Mouse (Mus musculus) urinary bladder, postnatal 0 days (tissue): Measurements from ENCODE around the gene Ctf2. TPM values are rescaled to one million over a fixed set of nuclear protein-coding genes. Genes with fewer than 3 reads are reported as not detected.

ENCODE experiments used
- microRNA counts: library from miRNA; unstranded; fragments of <30 nt; microRNA quantifications from one replicate; lab custom pipeline; 2016
- microRNA-seq: library from miRNA; unstranded; fragments of <30 nt; microRNA quantifications from one replicate; pipeline ENCODE4, GENCODE M21; 2016
- polyA plus RNA-seq: library from polyadenylated mRNA; unstranded; fragments of >200 nt; fragmentation: Nextera tagmentation; extraction: Ambion mirVana; gene quantifications from 2 replicates; pipeline ENCODE4 v1.2.1, GENCODE M21; 2015

Gene Ctf2
- 0.12 TPM in 1 of 2 replicates, not detected in the other for polyA plus RNA-seq

DNA sequence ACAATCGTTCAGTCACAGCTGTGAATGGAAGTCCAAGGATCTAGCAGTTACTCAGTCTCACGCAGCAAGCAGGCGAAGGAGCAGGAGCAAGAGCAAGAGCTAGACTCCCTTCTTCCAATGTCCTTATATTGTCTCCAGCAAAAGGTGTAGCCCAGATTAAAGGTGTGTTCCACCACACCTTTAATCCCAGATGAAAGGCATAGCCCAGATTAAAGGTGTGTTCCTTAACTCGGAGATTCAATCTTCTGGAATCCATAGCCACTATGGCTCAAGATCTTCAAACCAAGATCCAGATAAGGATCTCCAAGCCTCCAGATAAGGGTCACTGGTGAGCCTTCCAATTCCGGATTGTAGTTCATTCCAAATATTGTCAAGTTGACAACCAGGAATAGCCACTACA is at the start of gene Ctf2:
Gene Ctf2 (minus strand): TSS at position 101 of the 400 bp plus-strand sequence.

DNA sequence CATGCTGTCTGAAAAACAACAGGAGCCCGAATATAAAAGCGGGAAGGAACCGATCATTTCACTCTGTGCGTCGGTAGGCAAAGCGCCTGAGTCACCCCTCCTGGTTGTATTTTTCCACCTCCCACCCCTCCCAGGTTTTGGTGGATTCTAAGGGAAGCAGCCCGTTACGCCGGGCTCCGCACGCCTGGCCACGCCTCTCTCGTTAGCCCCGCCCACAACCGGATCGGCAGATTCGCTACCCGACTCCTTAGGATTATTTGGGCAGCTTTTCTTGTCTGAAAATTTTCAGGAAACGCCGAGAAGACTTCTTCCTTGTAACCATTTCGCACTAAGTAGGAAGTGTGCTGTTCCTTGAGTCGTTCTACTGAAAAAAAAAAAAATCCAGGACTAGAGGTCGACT is 44.5 kb upstream of the Ctf2 start, which contains the start of gene Setd1a:
Gene Setd1a (plus strand): TSS at position 245 of the 400 bp plus-strand sequence.

DNA sequence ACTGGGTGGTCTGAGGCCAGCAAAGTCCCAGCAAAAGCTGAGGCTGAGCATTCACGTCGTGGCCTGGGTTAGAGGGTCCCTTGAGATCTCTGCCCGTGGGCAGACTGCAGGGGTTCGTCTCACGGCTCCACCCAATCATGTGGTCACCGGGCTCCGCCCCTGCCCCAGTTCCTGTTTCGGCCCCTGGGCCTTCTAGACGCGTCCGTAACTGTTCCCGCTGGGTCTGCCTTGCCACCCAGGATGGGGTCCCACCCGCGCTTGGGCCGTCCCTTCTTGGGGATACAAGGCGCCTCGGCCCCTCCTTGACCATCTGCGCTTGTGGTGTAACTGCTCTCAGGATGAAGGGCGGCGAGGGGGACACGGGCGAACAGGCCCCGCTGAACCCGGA is 37.7 kb upstream of the Ctf2 start, which contains the start of gene Orai3:
Gene Orai3 (plus strand): TSS at position 165 of the 388 bp plus-strand sequence.

DNA sequence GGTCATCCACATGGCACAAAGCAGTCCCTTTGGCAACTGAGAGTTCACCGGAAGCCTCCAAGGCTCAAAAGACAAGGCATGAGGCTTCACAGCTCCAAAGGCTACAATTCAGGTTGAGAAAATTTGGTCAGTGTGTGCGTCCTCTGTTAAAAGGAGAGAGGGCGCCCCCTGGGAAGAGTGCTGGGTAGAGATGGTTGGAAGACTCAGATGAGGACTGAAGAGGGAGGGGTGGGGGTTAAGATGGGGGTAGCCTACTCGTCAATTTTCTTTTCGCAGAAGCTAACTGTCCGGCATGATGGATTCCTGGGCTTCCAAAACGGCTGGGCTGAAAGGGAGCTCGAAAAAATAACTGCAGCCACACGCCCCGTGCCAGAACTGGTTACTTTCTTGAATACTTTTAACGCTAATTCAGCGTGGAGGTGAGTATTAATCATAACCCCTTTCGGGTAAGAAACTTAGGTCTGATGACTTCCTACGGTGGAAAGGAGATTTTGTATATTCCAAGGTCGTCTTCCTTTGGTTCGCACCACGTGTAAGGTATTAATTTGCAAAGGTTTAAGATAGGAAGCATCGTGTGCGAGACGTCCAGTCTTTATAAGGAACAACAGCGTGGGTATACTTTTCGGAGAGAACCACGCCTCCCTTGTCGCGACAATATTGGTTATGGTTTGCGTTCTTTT is 12.5 kb upstream of the Ctf2 start, which contains the start of gene Fbxl19:
Gene Fbxl19 (plus strand): TSS at position 178 of the 680 bp plus-strand sequence.

DNA sequence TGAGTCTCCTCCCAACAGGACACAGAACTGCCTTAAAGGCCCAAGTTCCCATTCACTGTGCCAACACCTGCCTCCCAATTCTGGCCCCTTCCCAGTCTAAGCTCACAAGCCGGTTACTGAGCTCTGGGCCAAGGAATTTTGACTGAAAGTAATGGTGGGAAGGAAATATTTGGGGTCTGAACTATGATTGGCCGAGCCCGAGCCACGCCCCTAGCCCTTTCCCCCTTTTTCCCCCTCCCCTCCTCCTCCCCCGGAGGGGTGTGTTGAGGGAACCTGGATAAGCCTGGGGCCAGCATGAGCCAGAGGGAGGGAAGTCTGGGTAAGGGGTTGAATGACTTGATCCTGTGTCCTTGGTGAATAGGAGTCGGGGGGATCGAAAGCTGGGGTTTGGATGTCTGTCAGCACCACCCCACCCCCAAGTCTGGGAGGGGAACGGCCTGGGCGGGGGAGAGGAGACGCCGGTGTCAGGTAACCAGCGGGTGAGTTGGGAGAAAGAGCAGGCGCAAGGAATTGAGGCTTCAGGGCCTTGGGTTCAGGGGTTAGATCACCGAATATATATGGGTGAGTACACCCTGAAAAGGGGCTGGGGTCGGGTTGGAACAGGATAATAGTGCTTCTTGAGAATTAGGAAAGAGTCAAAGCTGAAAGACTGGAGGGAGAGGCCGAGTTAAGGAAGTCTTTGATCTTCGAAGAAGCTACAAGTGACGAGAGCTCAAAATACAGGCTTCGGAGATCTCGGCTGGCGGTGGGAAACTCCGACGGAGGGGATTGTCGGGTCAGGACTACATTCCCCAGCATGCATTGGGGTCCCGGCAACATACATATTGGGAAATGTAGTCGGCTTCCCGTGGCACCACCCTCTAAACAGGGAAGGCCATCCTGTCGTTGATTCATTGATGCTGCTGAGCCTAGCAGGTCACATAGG is 19.2 kb downstream of the Ctf2 start, which contains the start of gene Ctf1:
Gene Ctf1 (plus strand): TSS at position 276 of the 925 bp plus-strand sequence.

DNA sequence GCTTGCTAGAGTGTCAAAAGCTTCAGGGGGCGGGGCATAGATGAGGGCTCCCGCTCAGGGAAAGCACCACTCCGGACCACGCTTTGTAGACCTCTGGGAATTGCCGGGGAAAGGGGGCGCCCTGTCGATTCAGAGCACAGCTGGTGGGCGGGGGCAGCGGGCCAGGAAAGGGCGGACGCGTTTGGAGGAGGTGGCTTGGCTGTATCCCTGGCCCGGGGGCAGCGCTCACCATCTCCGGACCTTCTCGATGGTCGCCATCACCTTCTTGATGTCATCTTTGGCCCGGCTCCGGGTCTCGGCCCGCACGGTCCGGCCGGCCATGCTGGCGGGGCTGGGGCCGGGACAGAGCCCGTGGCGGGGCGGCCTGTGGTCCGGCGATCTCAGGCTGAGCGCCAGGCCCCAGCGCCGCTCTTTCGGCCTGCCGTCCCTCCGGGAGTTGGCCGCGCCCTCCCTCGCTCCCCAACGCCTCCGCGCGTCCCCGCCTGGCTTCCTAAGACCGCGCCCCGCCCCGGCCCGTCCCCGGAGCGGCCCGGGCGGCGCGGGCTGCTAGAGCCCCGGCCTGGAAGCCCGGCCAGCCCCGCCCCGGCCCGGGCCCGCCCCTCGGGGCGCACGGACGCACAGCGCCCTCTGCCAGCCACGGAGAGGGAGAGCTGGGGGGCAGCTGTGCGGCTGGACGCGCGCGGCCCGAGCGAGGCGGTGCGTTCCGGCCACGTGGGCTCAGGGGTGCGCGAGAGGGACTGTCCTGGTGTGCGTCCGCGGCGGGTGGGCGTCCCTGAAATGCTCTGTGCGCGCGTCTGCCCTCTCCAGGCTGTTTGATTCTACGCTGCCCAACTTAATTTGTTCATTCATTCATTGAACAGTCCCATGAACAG is 23.5 kb downstream of the Ctf2 start, which contains the start of gene Bcl7c:
Gene Bcl7c (minus strand): TSS at position 727 of the 872 bp plus-strand sequence.

MicroRNAs within 50 kb of the gene (microRNA counts, 519-probe panel; counts per million panel counts)
- microRNA mmu-miR-762 (lab: Ali Mortazavi, UCI), result not detected

Small RNA genes lying within 50 kb of the gene (microRNA-seq; reads per million reads assigned to microRNA genes)
- gene Mir762, result not detected

Other genes with a start within 250 kb of the Ctf2 start
- gene Srcap, start 220.2 kb downstream of the Ctf2 start, polyA plus RNA-seq, result 20.0 and 20.5 TPM in 2 replicates
- gene Gm42715, start 212.6 kb downstream of the Ctf2 start, polyA plus RNA-seq, result 6.0 and 6.3 TPM in 2 replicates
- gene Tmem265, start 170.8 kb downstream of the Ctf2 start, polyA plus RNA-seq, result 6.1 and 7.4 TPM in 2 replicates
- 23.7 and 25.8 TPM in 2 replicates for gene Phkg2, start 158.8 kb downstream of the Ctf2 start, polyA plus RNA-seq
- gene Ccdc189, start 143.6 kb downstream of the Ctf2 start, polyA plus RNA-seq, result 2.7 and 4.4 TPM in 2 replicates
- 18.1 and 21.6 TPM in 2 replicates for gene Rnf40, start 143.4 kb downstream of the Ctf2 start, polyA plus RNA-seq
- 2.9 and 3.5 TPM in 2 replicates for gene Zfp629, start 116.4 kb downstream of the Ctf2 start, polyA plus RNA-seq
- 31.0 and 37.4 TPM in 2 replicates for gene Bcl7c, start 23.2 kb downstream of the Ctf2 start, polyA plus RNA-seq
- gene Ctf1, start 19.4 kb downstream of the Ctf2 start, polyA plus RNA-seq, result 5.9 and 6.1 TPM in 2 replicates
- 1.1 and 1.4 TPM in 2 replicates for gene Fbxl19, start 12.4 kb upstream of the Ctf2 start, polyA plus RNA-seq
- 22.1 and 26.0 TPM in 2 replicates for gene Orai3, start 37.6 kb upstream of the Ctf2 start, polyA plus RNA-seq
- 9.4 and 11.0 TPM in 2 replicates for gene Setd1a, start 44.5 kb upstream of the Ctf2 start, polyA plus RNA-seq
- not detected in 2 replicates for gene Gm49388, start 53.4 kb upstream of the Ctf2 start, polyA plus RNA-seq
- gene Hsd3b7, start 68.4 kb upstream of the Ctf2 start, polyA plus RNA-seq, result 26.7 and 37.8 TPM in 2 replicates
- 47.2 and 47.9 TPM in 2 replicates for gene Stx4a, start 92.1 kb upstream of the Ctf2 start, polyA plus RNA-seq
- 0.67 and 1.3 TPM in 2 replicates for gene Stx1b, start 92.4 kb upstream of the Ctf2 start, polyA plus RNA-seq
- 3.5 and 3.8 TPM in 2 replicates for gene Zfp646, start 144.1 kb upstream of the Ctf2 start, polyA plus RNA-seq
- gene Zfp668, start 144.7 kb upstream of the Ctf2 start, polyA plus RNA-seq, result 6.5 and 6.9 TPM in 2 replicates
- gene Prss53, start 158.8 kb upstream of the Ctf2 start, polyA plus RNA-seq, result 0.65 and 0.75 TPM in 2 replicates
- not detected in 2 replicates for gene Gm21974, start 163.3 kb upstream of the Ctf2 start, polyA plus RNA-seq
- 151 and 156 TPM in 2 replicates for gene Vkorc1, start 163.5 kb upstream of the Ctf2 start, polyA plus RNA-seq
- 103 and 107 TPM in 2 replicates for gene Bckdk, start 171.9 kb upstream of the Ctf2 start, polyA plus RNA-seq
- 16.2 and 16.4 TPM in 2 replicates for gene Kat8, start 180.3 kb upstream of the Ctf2 start, polyA plus RNA-seq
- gene Prss8, start 197.9 kb upstream of the Ctf2 start, polyA plus RNA-seq, result 27.0 and 30.7 TPM in 2 replicates
- gene Prss36, start 214.6 kb upstream of the Ctf2 start, polyA plus RNA-seq, result 7.0 and 8.1 TPM in 2 replicates
- 172 TPM in 2 replicates for gene Fus, start 235.3 kb upstream of the Ctf2 start, polyA plus RNA-seq